Comparison of ENCODE assay signal across 26 mouse cellular contexts in genomic region chr4:32393951-32394350, GRCm38 (mm10).
DNase-seq lines count a peak whose midpoint lies in the region; ATAC-seq and TF ChIP-seq lines count a peak whose summit lies in the region.
"Had no signal": no experiment of that assay in that cellular context is flagged by ENCODE, and none has a peak within 500 bp of the region (broad histone marks: within the 10 kb centered on the region; RNA-seq: fewer than 3 reads in every experiment).

No protein-coding gene starts in this region.

- no peaks in the 10 kb centered on the region for H3K9me3 ChIP-seq in forebrain, embryonic 11.5 days (ENCODE audit: control insufficient read depth, low read length)
- H3K9me3 ChIP-seq in forebrain, embryonic 16.5 days (ENCODE audit: control insufficient read depth, low read length) = no peaks in the 10 kb centered on the region
- no peaks in the 10 kb centered on the region for H3K9me3 ChIP-seq in hindbrain, embryonic 11.5 days (ENCODE audit: control insufficient read depth, low read length)
- no peaks in the 10 kb centered on the region for H3K9me3 ChIP-seq in hindbrain, postnatal 0 days (ENCODE audit: low read length)
- no peaks in the 10 kb centered on the region for H3K9me3 ChIP-seq in neural tube, embryonic 14.5 days (ENCODE audit: control insufficient read depth, low read length)
- H3K9me3 ChIP-seq: heart, embryonic 15.5 days; limb, embryonic 10.5 days; liver, embryonic 15.5 days had no signal

- no peaks in the 10 kb centered on the region for H3K36me3 ChIP-seq in forebrain, embryonic 11.5 days (ENCODE audit: control insufficient read depth, insufficient read depth, low read length)
- no peaks in the 10 kb centered on the region for H3K36me3 ChIP-seq in forebrain, embryonic 16.5 days (ENCODE audit: control insufficient read depth, insufficient read depth)
- H3K36me3 ChIP-seq in hindbrain, embryonic 11.5 days (ENCODE audit: control insufficient read depth, insufficient read depth, low read length) = no peaks in the 10 kb centered on the region
- H3K36me3 ChIP-seq in hindbrain, postnatal 0 days (ENCODE audit: insufficient read depth, low read length) = no peaks in the 10 kb centered on the region
- no peaks in the 10 kb centered on the region for H3K36me3 ChIP-seq in neural tube, embryonic 14.5 days (ENCODE audit: control insufficient read depth, insufficient read depth, low read length)
- H3K36me3 ChIP-seq: heart, embryonic 15.5 days; liver, embryonic 15.5 days had no signal

- 0 out of 2 replicates have a peak, but pooled peaks have one; percentile 42 for ATAC-seq in forebrain, embryonic 11.5 days (replicated peaks; ENCODE audit: low FRiP score)
- no peak for ATAC-seq in forebrain, embryonic 16.5 days
- no peak for ATAC-seq in hindbrain, embryonic 11.5 days (ENCODE audit: low FRiP score)
- no peak for ATAC-seq in hindbrain, postnatal 0 days
- 0 out of 2 replicates have a peak, but pooled peaks have one; percentile 25 for ATAC-seq in neural tube, embryonic 14.5 days (ENCODE audit: low read depth)
- ATAC-seq in granulocyte monocyte progenitor cell, adult 5-6 weeks (replicated peaks; ENCODE audit: poor library complexity, severe bottlenecking) = no peak
- ATAC-seq: midbrain, embryonic 16.5 days had no signal

- H3K4me3 ChIP-seq in forebrain, embryonic 11.5 days (ENCODE audit: low read depth, low read length) = no peak overlapping the region
- no peak overlapping the region for H3K4me3 ChIP-seq in forebrain, embryonic 16.5 days (replicated peaks; ENCODE audit: low read length)
- no peak overlapping the region for H3K4me3 ChIP-seq in hindbrain, embryonic 11.5 days (ENCODE audit: low read depth, low read length)
- H3K4me3 ChIP-seq in hindbrain, postnatal 0 days (ENCODE audit: low read length) = no peak overlapping the region
- no peak overlapping the region for H3K4me3 ChIP-seq in neural tube, embryonic 14.5 days (ENCODE audit: low read depth, low read length)
- H3K4me3 ChIP-seq: heart, embryonic 15.5 days; left cerebral cortex, adult 2 months; limb, embryonic 10.5 days; liver, embryonic 15.5 days; myocyte had no signal

- H3K27ac ChIP-seq in forebrain, embryonic 11.5 days (ENCODE audit: low read depth, low read length) = no peak overlapping the region
- H3K27ac ChIP-seq in forebrain, embryonic 16.5 days (ENCODE audit: low read length) = no peak overlapping the region
- H3K27ac ChIP-seq in hindbrain, embryonic 11.5 days (ENCODE audit: low read depth, low read length) = 0 out of 2 replicates have a peak overlapping the region, but pooled peaks have one; percentile 24
- H3K27ac ChIP-seq in hindbrain, postnatal 0 days = no peak overlapping the region
- no peak overlapping the region for H3K27ac ChIP-seq in neural tube, embryonic 14.5 days (ENCODE audit: low read depth, low read length)
- H3K27ac ChIP-seq: heart, embryonic 15.5 days; left cerebral cortex, adult 2 months; limb, embryonic 10.5 days; liver, embryonic 15.5 days had no signal

- WGBS in forebrain, embryonic 11.5 days = 64% methylated on average over 1 of the region's 1 CpGs
- WGBS in forebrain, embryonic 16.5 days = 17% methylated on average over 1 of the region's 1 CpGs
- WGBS in hindbrain, embryonic 11.5 days = 61% methylated on average over 1 of the region's 1 CpGs
- 22% methylated on average over 1 of the region's 1 CpGs for WGBS in hindbrain, postnatal 0 days
- 29% methylated on average over 1 of the region's 1 CpGs for WGBS in neural tube, embryonic 14.5 days

- TF ChIP-seq CTCF in hindbrain, postnatal 0 days (IDR thresholded peaks at IDR 0.05; ENCODE audit: low read depth) = no peak

- no peak overlapping the region for H3K4me2 ChIP-seq in forebrain, embryonic 11.5 days (ENCODE audit: low read depth, low read length, severe bottlenecking)
- no peak overlapping the region for H3K4me2 ChIP-seq in forebrain, embryonic 16.5 days (ENCODE audit: low read length)
- no peak overlapping the region for H3K4me2 ChIP-seq in hindbrain, embryonic 11.5 days (replicated peaks; ENCODE audit: low read depth, low read length)
- H3K4me2 ChIP-seq in hindbrain, postnatal 0 days (ENCODE audit: low read depth, low read length) = no peak overlapping the region
- no peak overlapping the region for H3K4me2 ChIP-seq in neural tube, embryonic 14.5 days (ENCODE audit: low read depth, low read length)
- H3K4me2 ChIP-seq: heart, embryonic 15.5 days; liver, embryonic 15.5 days had no signal

- H3K27me3 ChIP-seq in forebrain, embryonic 11.5 days (ENCODE audit: control insufficient read depth, insufficient read depth, low read length) = no peaks in the 10 kb centered on the region
- no peaks in the 10 kb centered on the region for H3K27me3 ChIP-seq in forebrain, embryonic 16.5 days (replicated peaks; ENCODE audit: control insufficient read depth, insufficient read depth, low read length)
- no peaks in the 10 kb centered on the region for H3K27me3 ChIP-seq in hindbrain, embryonic 11.5 days (ENCODE audit: control insufficient read depth, insufficient read depth, low read length)
- no peaks in the 10 kb centered on the region for H3K27me3 ChIP-seq in hindbrain, postnatal 0 days (ENCODE audit: insufficient read depth, low read length)
- H3K27me3 ChIP-seq in neural tube, embryonic 14.5 days (ENCODE audit: control insufficient read depth, insufficient read depth, low read length) = no peaks in the 10 kb centered on the region
- H3K27me3 ChIP-seq: heart, embryonic 15.5 days; liver, embryonic 15.5 days had no signal

- no peak for DNase-seq in forebrain, embryonic 11.5 days (ENCODE audit: low spot score)
- no peak for DNase-seq in hindbrain, embryonic 11.5 days (ENCODE audit: low spot score)
- no peak for DNase-seq in hindbrain, postnatal 0 days (ENCODE audit: low spot score)
- DNase-seq in MN1 (ENCODE audit: low spot score) = peak; percentile 68
- DNase-seq: adrenal gland, postnatal 14 days; cerebellum, adult 8-10 months; cerebellum, postnatal 36 days; gastrocnemius, postnatal 10 days; heart, adult 11 months; heart, postnatal 36 days; kidney, adult 18-20 months; kidney, postnatal 4 days; liver; lung, postnatal 4 days; right cerebral cortex, postnatal 4 days; thymus, adult 18-20 months; thymus, postnatal 36 days had no signal

- 0 out of 2 replicates have a peak, but pooled peaks cover 7% of the 10 kb centered on the region for H3K4me1 ChIP-seq in forebrain, embryonic 11.5 days (replicated peaks; ENCODE audit: control insufficient read depth, insufficient read depth, low read length)
- peaks cover 25% of the 10 kb centered on the region for H3K4me1 ChIP-seq in forebrain, embryonic 16.5 days (replicated peaks; ENCODE audit: control insufficient read depth, insufficient read depth, low read length)
- no peaks in the 10 kb centered on the region for H3K4me1 ChIP-seq in hindbrain, embryonic 11.5 days (replicated peaks; ENCODE audit: control insufficient read depth, insufficient read depth, low read length)
- peaks cover 9% of the 10 kb centered on the region for H3K4me1 ChIP-seq in hindbrain, postnatal 0 days (ENCODE audit: insufficient read depth, low read length)
- peaks cover 12% of the 10 kb centered on the region for H3K4me1 ChIP-seq in neural tube, embryonic 14.5 days (ENCODE audit: control insufficient read depth, insufficient read depth, low read length)
- H3K4me1 ChIP-seq: liver, embryonic 15.5 days had no signal

- H3K9ac ChIP-seq in forebrain, embryonic 11.5 days (ENCODE audit: low read length) = no peak overlapping the region
- no peak overlapping the region for H3K9ac ChIP-seq in forebrain, embryonic 16.5 days (replicated peaks; ENCODE audit: low read depth, low read length)
- H3K9ac ChIP-seq in hindbrain, embryonic 11.5 days (ENCODE audit: low read depth, low read length) = no peak overlapping the region
- no peak overlapping the region for H3K9ac ChIP-seq in hindbrain, postnatal 0 days (replicated peaks; ENCODE audit: low read length)
- no peak overlapping the region for H3K9ac ChIP-seq in neural tube, embryonic 14.5 days (replicated peaks; ENCODE audit: low read depth, low read length)
- H3K9ac ChIP-seq: heart, embryonic 15.5 days; liver, embryonic 15.5 days had no signal

Comparison
In these comparisons a context has a peak if more than half of its experiments do, and no peak if none do; other contexts are left out.
1. ATAC-seq: peak in forebrain, embryonic 11.5 days (single experiment) and neural tube, embryonic 14.5 days (single experiment); none in forebrain, embryonic 16.5 days (single experiment), hindbrain, embryonic 11.5 days (single experiment), hindbrain, postnatal 0 days (single experiment) and granulocyte monocyte progenitor cell, adult 5-6 weeks (single experiment).